Mouse (Mus musculus) lung, embryonic 14.5 days (tissue): ENCODE data around the gene Hoxa9. TPM values are rescaled to one million over a fixed set of nuclear protein-coding genes. Genes with fewer than 3 reads are reported as not detected.
A peak's percentile ranks its signal among the peaks of the same experiment; 100 is the strongest.

Experiments used
- ATAC-seq: fragments of 200-750 bp; cut with Nextera tagmentation; 2 replicates; pipeline ENCODE4 v1.8.0; 2017; ENCODE audit warnings: mild to moderate bottlenecking, moderate TSS enrichment, moderate library complexity; ENCODE audit not compliant: insufficient read depth
- DNase-seq: peaks from one replicate; pipeline ENCODE4 v3.0.0-alpha.2; 2015
- H3K27ac ChIP-seq: fragments of 300-500 bp; sonication (generic); 2 replicates; pipeline ENCODE4 v1.5.1; 2014; ENCODE audit warnings: low read depth, mild to moderate bottlenecking, moderate library complexity
- H3K27me3 ChIP-seq: fragments of 300-500 bp; sonication (generic); 2 replicates; pipeline ENCODE4 v1.6.1; 2014; ENCODE audit warnings: low read length, control low read depth; ENCODE audit not compliant: insufficient read depth
- H3K36me3 ChIP-seq: fragments of 300-500 bp; sonication (generic); 2 replicates; pipeline ENCODE4 v1.6.1; 2014; ENCODE audit warnings: control low read depth; ENCODE audit not compliant: insufficient read depth
- H3K4me1 ChIP-seq: fragments of 300-500 bp; sonication (generic); 2 replicates; pipeline ENCODE4 v1.6.1; 2014; ENCODE audit warnings: antibody characterized with exemption, control low read depth; ENCODE audit not compliant: insufficient read depth
- H3K4me2 ChIP-seq: fragments of 300-500 bp; sonication (generic); 2 replicates; pipeline ENCODE4 v1.6.1; 2014; ENCODE audit warnings: mild to moderate bottlenecking
- H3K4me3 ChIP-seq: fragments of 300-500 bp; sonication (generic); 2 replicates; pipeline ENCODE4 v1.5.1; 2014; ENCODE audit warnings: low read depth, low read length
- H3K9ac ChIP-seq: fragments of 300-500 bp; sonication (generic); 2 replicates; pipeline ENCODE4 v1.6.1; 2014
- H3K9me3 ChIP-seq: fragments of 300-500 bp; sonication (generic); 2 replicates; pipeline ENCODE4 v1.6.1; 2016; ENCODE audit warnings: low read depth, low read length, control low read depth
- CTCF ChIP-seq: IDR thresholded peaks from 2 replicates; pipeline ENCODE4 v1.5.1; 2016; ENCODE audit warnings: antibody characterized with exemption, low read depth
- WGBS: fragments of 180-500 bp; shearing (Covaris S2); extraction: QIAGEN DNeasy Blood & Tissue Kit; methylation state at CpG from one replicate; pipeline ENCODE4 v1.1.7; 2014; 5-methylcytosine and 5-hydroxymethylcytosine counted together
- polyA plus RNA-seq: library from polyadenylated mRNA; unstranded; fragments of >200 nt; fragmentation: Nextera tagmentation; extraction: Ambion mirVana; gene quantifications from 2 replicates; pipeline ENCODE4 v1.2.1, GENCODE M21; 2014

The Hoxa9 gene
- polyA plus RNA-seq, 1 experiment from 2014 or later = not detected

DNA sequence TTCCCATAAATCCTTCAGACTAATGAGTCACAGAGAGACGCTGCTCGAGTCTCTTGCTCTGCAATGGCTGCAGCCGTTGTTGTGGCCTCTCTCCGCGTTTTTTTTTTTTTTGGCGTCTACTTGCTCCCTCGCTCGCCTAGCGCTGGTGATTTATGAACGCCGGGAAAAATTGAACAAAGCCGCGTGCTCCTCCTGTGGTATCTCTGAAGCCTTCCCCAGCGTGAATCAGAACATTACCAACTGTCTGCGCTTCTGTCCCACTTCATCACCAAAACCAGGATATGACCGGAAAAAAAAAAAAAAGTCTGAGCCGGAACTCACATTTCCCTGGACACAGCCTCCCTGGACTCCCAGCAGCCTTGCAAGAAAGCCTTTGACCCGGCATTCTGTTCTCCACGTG is 45.7 kb downstream of the Hoxa9 start:
- Histone ChIP-seq H3K4me1 (peaks cover 46% of the 10 kb centered on the region), H3K9ac (peak overlapping the region; percentile 6; the same call in 1 of the 2 replicates)

DNA sequence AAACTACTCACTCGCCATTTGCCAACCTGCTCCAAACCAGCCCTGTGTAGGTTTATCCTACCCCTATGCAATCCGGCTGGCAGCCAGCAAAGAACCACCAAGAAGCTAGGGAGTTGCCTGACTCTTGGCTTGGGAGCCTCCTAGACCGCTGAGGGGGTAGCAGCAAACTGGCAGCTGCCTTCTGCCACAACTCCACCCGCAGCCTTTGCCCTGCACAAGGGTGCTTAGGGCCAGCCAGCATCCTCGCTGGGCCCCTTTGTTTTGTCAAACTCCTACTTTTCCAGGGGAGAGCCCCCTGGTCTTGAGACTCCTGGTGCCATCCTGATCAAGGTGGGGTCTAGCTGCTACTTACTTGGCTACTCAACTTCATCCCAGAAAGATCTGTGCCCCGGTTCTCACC is 46.2 kb downstream of the Hoxa9 start:
- H3K27me3 ChIP-seq = peaks cover 38% of the 10 kb centered on the region
- H3K9me3 ChIP-seq = no peaks in the 10 kb centered on the region
- H3K9ac ChIP-seq = peak overlapping the region; percentile 6; the same call in 1 of the 2 replicates
- ATAC-seq = no peak
- no peak for DNase-seq
- TF ChIP-seq CTCF = no peak
- no peaks in the 10 kb centered on the region; the same call in 1 of the 2 replicates for H3K36me3 ChIP-seq
- peak overlapping the region; percentile 53 for H3K4me2 ChIP-seq
- peak overlapping the region; percentile 77 for H3K27ac ChIP-seq
- peak overlapping the region; percentile 13; the same call in 1 of the 2 replicates for H3K4me3 ChIP-seq
- H3K4me1 ChIP-seq = peaks cover 42% of the 10 kb centered on the region
- WGBS = 15% methylated on average over 6 of the region's 6 CpGs

More for the DNA sequence above, 45.7 kb downstream of the Hoxa9 start:
- ATAC-seq (no peak), DNase-seq (peak; percentile 90)
- Histone ChIP-seq H3K9me3 (no peaks in the 10 kb centered on the region), H3K27ac (peak overlapping the region; percentile 77), H3K4me3 (peak overlapping the region; percentile 13; the same call in 1 of the 2 replicates), H3K36me3 (peaks cover 3% of the 10 kb centered on the region; the same call in 1 of the 2 replicates), H3K27me3 (peaks cover 43% of the 10 kb centered on the region), H3K4me2 (peak overlapping the region; percentile 53)
- TF ChIP-seq CTCF = no peak
- 2% methylated on average over 19 of the region's 19 CpGs for WGBS

DNA sequence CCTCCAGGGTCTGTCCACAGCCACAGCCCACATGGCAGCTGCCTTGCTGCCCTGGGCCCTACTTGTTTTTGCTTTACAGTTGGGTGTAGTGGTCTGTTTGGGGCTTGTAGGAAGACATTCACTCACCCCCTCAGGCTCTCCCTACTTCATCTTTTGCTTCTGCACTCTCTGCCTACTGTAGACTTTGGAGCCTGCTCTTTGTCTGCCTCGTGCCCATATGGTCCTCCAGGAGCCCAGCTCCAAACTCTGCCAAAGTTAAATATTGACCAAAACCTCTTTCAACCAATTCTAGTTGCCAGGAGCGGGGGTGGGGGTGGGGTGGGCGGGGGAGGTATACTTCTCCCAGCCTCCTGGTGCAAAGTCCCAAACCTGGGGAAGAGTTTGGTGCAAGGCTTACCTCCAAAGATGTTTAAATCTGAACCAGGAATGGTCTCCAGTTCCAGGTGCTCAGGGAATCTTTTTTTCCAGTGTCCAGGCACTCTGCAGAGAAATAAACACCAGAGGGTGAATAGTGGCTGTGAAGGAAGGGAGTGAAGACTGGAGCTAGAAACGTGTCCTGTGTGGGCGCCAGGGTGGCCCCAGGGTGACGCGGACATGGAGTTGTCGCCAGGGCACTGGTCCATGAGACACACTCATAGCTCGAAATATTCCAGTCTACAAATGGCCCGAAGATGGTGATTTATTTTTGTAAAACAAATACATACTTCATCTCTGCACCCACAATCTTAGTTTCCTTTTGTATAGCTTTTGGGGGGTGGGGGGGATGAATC is 47.4 kb downstream of the Hoxa9 start:
- Histone ChIP-seq H3K9me3 (no peaks in the 10 kb centered on the region), H3K4me1 (peaks cover 41% of the 10 kb centered on the region), H3K27ac (peak overlapping the region; percentile 77), H3K4me3 (no peak overlapping the region), H3K9ac (peak overlapping the region; percentile 24; the same call in 1 of the 2 replicates), H3K27me3 (peaks cover 32% of the 10 kb centered on the region), H3K36me3 (no peaks in the 10 kb centered on the region; the same call in 1 of the 2 replicates), H3K4me2 (peak overlapping the region; percentile 29)
- no peak for TF ChIP-seq CTCF
- no peak for DNase-seq
- 16% methylated on average over 10 of the region's 10 CpGs for WGBS
- no peak for ATAC-seq

DNA sequence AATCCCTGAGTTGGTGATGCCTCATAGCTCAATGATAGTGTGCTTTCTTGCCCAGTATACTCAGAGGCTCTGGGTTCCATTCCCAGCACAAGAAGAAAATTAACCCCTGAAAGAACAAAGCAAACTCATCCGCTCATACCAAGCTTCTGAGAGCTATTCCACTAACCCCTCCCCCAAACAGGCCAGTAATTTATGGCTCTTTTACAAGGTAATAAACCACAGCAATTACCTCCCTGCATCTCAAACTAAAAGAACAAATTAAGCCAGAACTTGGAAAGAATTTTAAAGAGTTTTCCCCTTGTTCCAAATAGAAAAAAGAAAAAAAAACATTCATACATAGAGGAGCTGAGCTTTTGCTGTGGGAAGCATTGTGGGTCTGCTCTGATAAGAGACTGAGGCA is 48.1 kb downstream of the Hoxa9 start:
- 41% methylated on average over 1 of the region's 1 CpGs for WGBS
- ATAC-seq (no peak), DNase-seq (no peak)
- Histone ChIP-seq H3K4me2 (peak overlapping the region; percentile 29), H3K4me1 (peaks cover 35% of the 10 kb centered on the region), H3K9me3 (no peaks in the 10 kb centered on the region), H3K27me3 (peaks cover 35% of the 10 kb centered on the region), H3K27ac (peak overlapping the region; percentile 77), H3K4me3 (no peak overlapping the region), H3K36me3 (no peaks in the 10 kb centered on the region; the same call in 1 of the 2 replicates), H3K9ac (peak overlapping the region; percentile 24; the same call in 1 of the 2 replicates)
- TF ChIP-seq CTCF = no peak

DNA sequence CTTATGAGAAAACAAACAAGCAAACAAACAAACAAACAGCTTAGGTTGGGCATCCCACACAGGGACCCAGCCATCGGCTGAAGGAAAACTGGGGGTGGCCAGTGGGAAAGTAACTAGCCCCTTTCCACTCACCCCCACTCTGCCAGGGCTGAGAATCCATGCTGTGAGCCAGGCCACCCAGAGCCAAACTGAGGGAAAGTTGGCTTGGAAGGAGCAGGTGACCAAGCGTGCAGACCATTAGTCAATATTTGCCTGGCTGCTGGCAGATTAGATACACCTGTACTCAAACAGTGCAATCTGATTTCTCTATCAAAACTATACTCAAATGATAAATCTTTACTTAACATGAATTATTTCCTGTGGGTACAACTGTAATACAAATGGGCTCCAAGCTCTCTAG is 48.9 kb downstream of the Hoxa9 start:
- Histone ChIP-seq H3K27me3 (peaks cover 41% of the 10 kb centered on the region), H3K9ac (no peak overlapping the region), H3K36me3 (no peaks in the 10 kb centered on the region; the same call in 1 of the 2 replicates), H3K4me2 (peak overlapping the region; percentile 79; the same call in 1 of the 2 replicates), H3K4me1 (peaks cover 33% of the 10 kb centered on the region), H3K27ac (peak overlapping the region; percentile 15; the same call in 1 of the 2 replicates), H3K4me3 (no peak overlapping the region), H3K9me3 (no peaks in the 10 kb centered on the region)
- ATAC-seq (no peak), DNase-seq (no peak)
- WGBS = 23% methylated on average over 2 of the region's 2 CpGs
- no peak for TF ChIP-seq CTCF

DNA sequence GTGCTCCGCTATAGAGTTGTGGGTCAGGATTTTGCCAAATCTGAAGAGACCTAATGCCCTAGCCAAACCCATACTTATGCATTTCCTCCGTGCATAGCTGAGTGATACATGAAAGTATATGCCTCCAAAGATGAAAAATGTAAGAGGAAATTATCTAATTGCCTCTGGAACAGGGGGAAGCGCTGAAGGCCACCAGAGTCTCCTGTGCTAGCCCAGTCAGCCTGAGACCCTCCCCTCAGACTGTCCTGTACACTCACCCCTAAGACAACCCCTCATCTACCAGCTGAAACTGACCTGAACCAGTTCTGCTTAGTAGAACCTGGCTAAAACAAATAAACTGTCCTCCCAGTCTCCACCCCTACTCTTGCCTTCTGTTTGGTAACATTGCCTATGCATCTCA is 50.2 kb downstream of the Hoxa9 start:
- Histone ChIP-seq H3K4me1 (peaks cover 30% of the 10 kb centered on the region), H3K36me3 (no peaks in the 10 kb centered on the region; the same call in 1 of the 2 replicates), H3K27me3 (peaks cover 35% of the 10 kb centered on the region), H3K27ac (peak overlapping the region; percentile 98), H3K9me3 (no peaks in the 10 kb centered on the region), H3K9ac (peak overlapping the region; percentile 98), H3K4me3 (peak overlapping the region; percentile 63), H3K4me2 (peak overlapping the region; percentile 79)
- ATAC-seq (no peak), DNase-seq (no peak)
- WGBS = 22% methylated on average over 3 of the region's 3 CpGs
- TF ChIP-seq CTCF = no peak

DNA sequence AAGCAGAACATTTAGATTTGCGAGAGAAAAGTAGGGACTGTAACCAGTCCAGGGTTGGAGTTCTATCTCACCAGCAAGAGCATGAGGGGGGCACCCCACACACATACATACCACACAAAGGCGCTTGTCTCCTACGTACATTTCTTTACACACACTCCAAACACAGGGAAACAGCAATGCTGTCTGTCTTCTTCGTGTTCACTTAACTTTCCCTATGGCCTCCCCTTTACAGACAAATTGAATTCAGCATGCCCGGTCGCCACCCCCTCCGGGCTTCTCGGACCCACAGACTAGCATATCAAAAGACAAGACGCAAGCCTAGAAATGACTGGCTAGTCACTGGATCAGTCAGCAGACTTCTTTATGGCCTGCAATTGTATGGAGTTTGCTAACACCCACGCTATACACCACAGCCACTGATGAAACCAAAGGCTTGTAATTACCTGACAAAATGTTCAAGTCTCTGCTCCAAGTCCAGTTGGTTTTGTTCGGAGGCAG is 50.6 kb downstream of the Hoxa9 start:
- peak overlapping the region; percentile 63 for H3K4me3 ChIP-seq
- 4% methylated on average over 11 of the region's 11 CpGs for WGBS
- DNase-seq (no peak), ATAC-seq (no peak)
- no peak for TF ChIP-seq CTCF
- peak overlapping the region; percentile 98 for H3K27ac ChIP-seq
- peak overlapping the region; percentile 79 for H3K4me2 ChIP-seq
- H3K9ac ChIP-seq = peak overlapping the region; percentile 98
- H3K36me3 ChIP-seq = no peaks in the 10 kb centered on the region; the same call in 1 of the 2 replicates
- H3K27me3 ChIP-seq = peaks cover 33% of the 10 kb centered on the region
- H3K9me3 ChIP-seq = no peaks in the 10 kb centered on the region
- H3K4me1 ChIP-seq = peaks cover 25% of the 10 kb centered on the region
